Mouse (Mus musculus): ENCODE data around the gene Sspn.

DNA sequence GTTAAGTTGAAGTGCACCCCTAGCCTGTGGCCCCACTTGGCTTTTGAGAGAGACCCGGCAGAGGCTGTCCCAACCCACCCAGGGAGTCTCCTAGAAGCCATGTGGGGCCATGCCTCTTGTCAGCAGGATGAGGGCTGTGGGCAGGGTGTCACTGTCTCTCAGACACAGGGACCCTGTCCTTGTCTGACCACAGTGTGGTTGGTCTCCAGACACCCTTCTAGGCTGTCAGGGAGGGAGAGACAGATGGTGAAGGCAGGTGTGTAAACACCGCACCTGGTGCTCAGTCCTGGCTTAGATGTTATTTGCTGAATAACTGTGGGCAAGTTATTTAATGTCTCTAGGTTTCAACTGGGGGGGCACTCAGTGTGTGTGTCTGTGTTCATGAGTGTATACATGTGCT, 4.5 kb downstream of the Sspn start:
- no peak for TF ChIP-seq GATA1 (IDR thresholded peaks at IDR 0.05; ENCODE audit: borderline replicate concordance, low read length)
- TF ChIP-seq FLI1 (IDR thresholded peaks at IDR 0.05; ENCODE audit: low read length) = no peak

Measured in megakaryocyte, embryonic 14.5 days (primary cell).